Mouse (Mus musculus): ENCODE measurements around the gene Msgn1. TPM values are rescaled to one million over a fixed set of nuclear protein-coding genes. Genes with fewer than 3 reads are reported as not detected.
A peak's percentile ranks its signal among the peaks of the same experiment; 100 is the strongest.

Msgn1 gene
- polyA plus RNA-seq, 1 experiment from 2014 or later = not detected

GRCm38 (mm10) chr12:11195031-11195430, 13.7 kb downstream of the Msgn1 start:
- H3K27ac ChIP-seq = no peak overlapping the region

GRCm38 (mm10) chr12:11178486-11179154, 30.2 kb downstream of the Msgn1 start:
- no peaks in the 10 kb centered on the region for H3K9me3 ChIP-seq
- peak; percentile 88 for DNase-seq (ENCODE audit: low spot score)
- no peaks in the 10 kb centered on the region for H3K27me3 ChIP-seq (ENCODE audit: insufficient read depth, poor library complexity, severe bottlenecking)
- 0 out of 2 replicates have a peak, but pooled peaks cover 4% of the 10 kb centered on the region for H3K4me1 ChIP-seq (replicated peaks)
- H3K36me3 ChIP-seq = no peaks in the 10 kb centered on the region
- H3K27ac ChIP-seq = no peak overlapping the region
- WGBS = 32% methylated on average over 11 of the region's 11 CpGs
- H3K4me3 ChIP-seq = no peak overlapping the region

More at GRCm38 (mm10) chr12:11195031-11195430, 13.7 kb downstream of the Msgn1 start:
- Histone ChIP-seq H3K4me3 (no peak overlapping the region), H3K9me3 (no peaks in the 10 kb centered on the region), H3K4me1 (replicated peaks) (peaks cover 7% of the 10 kb centered on the region; the same call in 1 of the 2 replicates), H3K36me3 (no peaks in the 10 kb centered on the region), H3K27me3 (ENCODE audit: insufficient read depth, poor library complexity, severe bottlenecking) (no peaks in the 10 kb centered on the region)
- 92% methylated on average over 1 of the region's 1 CpGs for WGBS
- no peak for DNase-seq (ENCODE audit: low spot score)

- 0 out of 2 replicates have a peak, but pooled peaks cover 4% of the 10 kb centered on the region for H3K4me1 ChIP-seq (replicated peaks)
- no peaks in the 10 kb centered on the region for H3K9me3 ChIP-seq
- no peak overlapping the region for H3K4me3 ChIP-seq
- H3K36me3 ChIP-seq = no peaks in the 10 kb centered on the region
- 54% methylated on average over 5 of the region's 5 CpGs for WGBS
- H3K27me3 ChIP-seq (ENCODE audit: insufficient read depth, poor library complexity, severe bottlenecking) = no peaks in the 10 kb centered on the region
- H3K27ac ChIP-seq = no peak overlapping the region
- DNase-seq (ENCODE audit: low spot score) = no peak
These were observed 31.1 kb downstream of the Msgn1 start for GRCm38 (mm10) chr12:11177408-11178394.

- Histone ChIP-seq H3K27ac (no peak overlapping the region), H3K9me3 (no peaks in the 10 kb centered on the region), H3K36me3 (no peaks in the 10 kb centered on the region), H3K27me3 (ENCODE audit: insufficient read depth, poor library complexity, severe bottlenecking) (no peaks in the 10 kb centered on the region), H3K4me3 (no peak overlapping the region), H3K4me1 (replicated peaks) (no peaks in the 10 kb centered on the region)
- no peak for DNase-seq (ENCODE audit: low spot score)
- WGBS = 88% methylated on average over 3 of the region's 3 CpGs
These were observed 50.1 kb downstream of the Msgn1 start for GRCm38 (mm10) chr12:11158670-11159069.

Other genes starting within 250 kb of the Msgn1 start
- 0.39 and 0.44 TPM in 2 replicates for gene Kcns3, start 57.9 kb downstream of the Msgn1 start, polyA plus RNA-seq (2016; fragmentation: Nextera tagmentation; extraction: Ambion mirVana)
- 10.1 and 16.5 TPM in 2 replicates for gene Gen1, start 56.8 kb upstream of the Msgn1 start, polyA plus RNA-seq (2016; fragmentation: Nextera tagmentation; extraction: Ambion mirVana)
- gene Smc6, start 56.9 kb upstream of the Msgn1 start, polyA plus RNA-seq (2016; fragmentation: Nextera tagmentation; extraction: Ambion mirVana) = 76.1 and 118 TPM in 2 replicates
- 0.51 and 1.3 TPM in 2 replicates for gene Vsnl1, start 227.6 kb upstream of the Msgn1 start, polyA plus RNA-seq (2016; fragmentation: Nextera tagmentation; extraction: Ambion mirVana)
- gene Rad51ap2, start 247.1 kb upstream of the Msgn1 start, polyA plus RNA-seq (2016; fragmentation: Nextera tagmentation; extraction: Ambion mirVana) = 0.22 and 0.36 TPM in 2 replicates

Measured in hindbrain, embryonic 10.5 days (tissue).